Mouse (Mus musculus) brain, embryonic 14.5 days (tissue): ENCODE results near the gene Vsir.

Source experiments
- CTCF ChIP-seq: fragments of 200-500 bp; IDR thresholded peaks from 2 replicates; pipeline ENCODE4 v1.5.1; 2012; ENCODE audit warnings: inconsistent platforms, mild to moderate bottlenecking, moderate library complexity, borderline replicate concordance; ENCODE audit not compliant: insufficient read depth, insufficient read length; ENCODE audit errors: extremely low read depth
- POLR2A ChIP-seq: fragments of 200-500 bp; IDR thresholded peaks from 2 replicates; pipeline ENCODE4 v1.6.1; 2012; ENCODE audit warnings: mild to moderate bottlenecking, inconsistent platforms, borderline replicate concordance; ENCODE audit not compliant: poor library complexity, insufficient read depth, insufficient read length, severe bottlenecking; ENCODE audit errors: extremely low read depth

GRCm38 (mm10) chr10:60391661-60392060 lies 45.0 kb downstream of the Vsir start:
- TF ChIP-seq POLR2A = no peak
- no peak for TF ChIP-seq CTCF
